Mouse (Mus musculus) ES-Bruce4 (cell line): ENCODE measurements around the gene Sgip1. TPM values are rescaled to one million over a fixed set of nuclear protein-coding genes. Genes with fewer than 3 reads are reported as not detected.

Source experiments
- H3K27ac ChIP-seq: 2 replicates; pipeline ENCODE4 v1.5.1; 2012; ENCODE audit warnings: low read length, inconsistent platforms; ENCODE audit not compliant: insufficient read depth
- H3K27me3 ChIP-seq: 2 replicates; pipeline ENCODE4 v1.6.1; 2012; ENCODE audit warnings: mild to moderate bottlenecking, low read length, inconsistent platforms; ENCODE audit not compliant: control insufficient read depth, poor library complexity, insufficient read depth, severe bottlenecking
- H3K36me3 ChIP-seq: 2 replicates; pipeline ENCODE4 v1.6.1; 2012; ENCODE audit warnings: inconsistent platforms, mild to moderate bottlenecking, low read length, moderate library complexity; ENCODE audit not compliant: control insufficient read depth, poor library complexity, insufficient read depth, severe bottlenecking
- H3K4me1 ChIP-seq: one replicate; pipeline ENCODE4 v1.8.1; 2011; ENCODE audit warnings: low read length; ENCODE audit not compliant: control insufficient read depth, insufficient read depth
- H3K4me3 ChIP-seq: 2 replicates; pipeline ENCODE4 v1.5.1; 2011; ENCODE audit warnings: low read depth, mild to moderate bottlenecking, low read length
- H3K9ac ChIP-seq: 2 replicates; pipeline ENCODE4 v1.6.1; 2012; ENCODE audit warnings: low read depth, mild to moderate bottlenecking, inconsistent platforms; ENCODE audit not compliant: poor library complexity, severe bottlenecking
- H3K9me3 ChIP-seq: replicated peaks from 2 replicates; pipeline ENCODE4 v1.6.1; 2012; ENCODE audit warnings: mild to moderate bottlenecking, low read length, inconsistent platforms; ENCODE audit not compliant: control insufficient read depth, poor library complexity, insufficient read depth, severe bottlenecking
- CTCF ChIP-seq: IDR thresholded peaks from one replicate; pipeline ENCODE4 v1.8.1; 2011; ENCODE audit warnings: low read depth, low read length
- EP300 ChIP-seq: IDR thresholded peaks from 2 replicates; pipeline ENCODE4 v1.6.1; 2011; ENCODE audit warnings: low read depth, low read length; ENCODE audit not compliant: insufficient read depth
- POLR2A ChIP-seq: IDR thresholded peaks from one replicate; pipeline ENCODE4 v1.8.1; 2011; ENCODE audit warnings: low read length; ENCODE audit not compliant: insufficient read depth
- polyA plus RNA-seq: library from polyadenylated mRNA; stranded (reverse); fragments of >200 nt; gene quantifications from 2 replicates; pipeline ENCODE4 v1.2.4, GENCODE M21; 2011; ENCODE audit warnings: low read depth; ENCODE audit not compliant: missing spikeins, insufficient read depth, insufficient read length

The Sgip1 gene
- polyA plus RNA-seq, 1 experiment: 2.9 TPM

DNA sequence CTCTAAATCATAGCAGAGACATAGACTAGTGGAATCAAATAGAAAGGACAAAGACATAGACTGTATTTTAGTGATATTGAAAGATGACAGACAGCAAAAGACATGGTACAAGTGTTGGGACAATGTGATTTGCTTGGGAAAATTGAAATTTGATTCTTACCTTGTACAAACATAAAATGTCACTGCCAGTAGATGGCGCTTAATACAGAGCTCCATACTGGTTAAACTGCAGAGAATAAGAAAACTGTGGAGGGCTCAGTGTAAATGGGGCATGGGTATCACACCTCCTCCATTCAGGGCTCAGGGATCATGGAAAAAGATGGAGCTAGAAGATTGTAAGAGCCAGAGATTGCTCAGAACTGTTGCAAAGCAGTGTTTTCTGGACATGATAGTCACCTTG is 21.6 kb upstream of the Sgip1 start:
- no peaks in the 10 kb centered on the region for H3K4me1 ChIP-seq
- no peak overlapping the region for H3K9ac ChIP-seq
- TF ChIP-seq EP300: no peak
- TF ChIP-seq POLR2A: no peak
- TF ChIP-seq CTCF: no peak
- no peaks in the 10 kb centered on the region for H3K9me3 ChIP-seq
- no peak overlapping the region for H3K4me3 ChIP-seq
- no peaks in the 10 kb centered on the region for H3K36me3 ChIP-seq
- H3K27ac ChIP-seq: no peak overlapping the region
- no peaks in the 10 kb centered on the region for H3K27me3 ChIP-seq

DNA sequence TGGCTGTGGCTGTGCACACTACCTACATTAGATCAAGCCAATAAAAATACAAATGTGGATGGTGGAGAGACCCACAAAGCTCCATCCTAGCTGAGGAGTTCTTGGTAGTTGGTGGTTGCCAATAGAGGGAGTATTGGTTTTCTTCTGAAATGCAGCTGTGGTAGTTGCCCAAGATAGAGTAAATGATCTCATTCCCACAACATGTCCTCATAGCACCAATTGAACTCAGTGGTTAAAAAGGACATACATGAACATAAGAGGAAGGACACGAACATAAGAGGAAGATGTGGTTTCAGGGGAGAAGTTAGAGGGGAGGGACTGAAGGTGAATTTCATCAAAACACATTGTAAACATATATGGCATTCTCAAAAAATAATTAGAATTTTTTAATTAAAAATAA is 21.1 kb upstream of the Sgip1 start:
- Histone ChIP-seq H3K27me3 (no peaks in the 10 kb centered on the region), H3K27ac (no peak overlapping the region), H3K36me3 (no peaks in the 10 kb centered on the region), H3K9ac (no peak overlapping the region), H3K4me1 (no peaks in the 10 kb centered on the region), H3K9me3 (no peaks in the 10 kb centered on the region), H3K4me3 (no peak overlapping the region)
- TF ChIP-seq EP300: no peak
- no peak for TF ChIP-seq CTCF
- TF ChIP-seq POLR2A: no peak

DNA sequence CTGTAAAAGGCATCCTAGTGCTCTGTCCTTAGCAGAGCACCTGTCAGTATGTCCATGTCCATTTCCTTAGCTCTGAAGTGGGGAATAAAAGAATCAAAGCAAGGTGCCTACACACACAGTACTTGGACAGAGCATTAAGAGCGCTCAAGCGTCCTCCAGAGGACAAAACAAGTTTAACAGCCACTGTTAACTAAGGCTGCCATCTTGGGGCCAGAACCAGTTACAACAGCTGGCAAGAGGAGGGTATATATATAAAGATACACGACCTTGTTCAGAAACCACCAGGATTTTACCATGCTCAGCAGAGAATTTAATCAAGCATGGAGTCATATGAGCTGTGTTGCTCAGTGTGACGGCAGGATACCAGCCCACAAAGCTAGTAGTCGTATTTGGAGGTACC is 16.7 kb upstream of the Sgip1 start:
- TF ChIP-seq CTCF (no peak), POLR2A (no peak), EP300 (no peak)
- H3K36me3 ChIP-seq: no peaks in the 10 kb centered on the region

DNA sequence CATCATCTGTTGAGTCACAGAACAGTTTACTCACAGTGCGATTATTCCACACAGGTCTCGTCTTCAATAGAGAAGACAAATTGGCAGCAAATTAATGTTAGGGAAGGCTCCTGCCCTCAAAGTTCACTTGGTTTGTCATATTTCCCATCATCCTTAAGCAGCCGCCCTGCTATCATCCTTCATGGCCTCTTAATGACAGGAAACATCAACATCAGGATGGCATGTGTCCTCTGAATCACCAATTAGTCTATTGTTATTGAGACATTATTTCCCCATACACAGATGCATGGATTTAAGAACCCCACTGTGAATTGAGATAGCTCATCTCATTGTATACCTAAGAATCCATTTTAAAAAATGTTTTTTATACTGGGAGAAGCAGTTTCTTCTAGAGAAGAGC is 10.1 kb upstream of the Sgip1 start:
- TF ChIP-seq POLR2A (no peak), EP300 (no peak), CTCF (no peak)
- no peak overlapping the region for H3K9ac ChIP-seq

More for the DNA sequence above, 16.7 kb upstream of the Sgip1 start:
- Histone ChIP-seq H3K4me3 (no peak overlapping the region), H3K9ac (no peak overlapping the region), H3K27me3 (no peaks in the 10 kb centered on the region), H3K9me3 (no peaks in the 10 kb centered on the region), H3K27ac (no peak overlapping the region), H3K4me1 (no peaks in the 10 kb centered on the region)

DNA sequence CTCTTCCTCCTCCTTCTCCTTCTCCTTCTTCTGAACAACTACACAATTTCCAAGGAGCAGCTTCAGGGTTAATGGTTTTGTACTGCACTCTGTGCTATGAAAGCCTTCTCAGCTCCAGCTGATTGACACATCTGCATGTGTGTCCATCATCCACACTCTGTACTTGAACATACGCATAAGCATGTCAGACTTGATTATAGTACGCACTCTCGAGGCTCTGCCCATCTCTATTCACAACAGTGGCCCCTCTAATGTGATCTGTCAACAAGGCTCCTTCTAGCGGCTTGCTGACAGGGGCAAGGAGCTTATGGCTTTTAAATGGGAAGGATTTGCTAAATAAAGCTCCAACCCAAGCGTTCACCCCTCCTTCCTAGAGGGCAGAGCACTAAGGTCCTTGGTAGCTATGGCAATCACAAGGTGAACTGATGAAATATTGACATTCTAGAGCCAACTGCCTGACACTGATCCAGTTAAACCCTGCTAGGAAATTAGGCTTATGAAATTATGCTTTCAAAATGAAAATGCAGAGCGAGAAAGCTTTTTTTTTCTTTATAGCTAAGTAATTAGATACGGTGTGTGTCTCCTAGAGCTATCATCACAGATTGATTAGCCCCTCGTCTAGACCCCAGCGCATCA is 7.0 kb upstream of the Sgip1 start:
- no peaks in the 10 kb centered on the region for H3K36me3 ChIP-seq
- H3K4me3 ChIP-seq: no peak overlapping the region
- no peaks in the 10 kb centered on the region for H3K27me3 ChIP-seq
- H3K4me1 ChIP-seq: no peaks in the 10 kb centered on the region
- no peak overlapping the region for H3K9ac ChIP-seq
- TF ChIP-seq EP300: no peak
- TF ChIP-seq CTCF: no peak
- no peak for TF ChIP-seq POLR2A
- H3K27ac ChIP-seq: no peak overlapping the region
- no peaks in the 10 kb centered on the region for H3K9me3 ChIP-seq

More for the DNA sequence above, 10.1 kb upstream of the Sgip1 start:
- Histone ChIP-seq H3K4me1 (no peaks in the 10 kb centered on the region), H3K27me3 (no peaks in the 10 kb centered on the region), H3K9me3 (no peaks in the 10 kb centered on the region), H3K27ac (no peak overlapping the region), H3K4me3 (no peak overlapping the region), H3K36me3 (no peaks in the 10 kb centered on the region)

DNA sequence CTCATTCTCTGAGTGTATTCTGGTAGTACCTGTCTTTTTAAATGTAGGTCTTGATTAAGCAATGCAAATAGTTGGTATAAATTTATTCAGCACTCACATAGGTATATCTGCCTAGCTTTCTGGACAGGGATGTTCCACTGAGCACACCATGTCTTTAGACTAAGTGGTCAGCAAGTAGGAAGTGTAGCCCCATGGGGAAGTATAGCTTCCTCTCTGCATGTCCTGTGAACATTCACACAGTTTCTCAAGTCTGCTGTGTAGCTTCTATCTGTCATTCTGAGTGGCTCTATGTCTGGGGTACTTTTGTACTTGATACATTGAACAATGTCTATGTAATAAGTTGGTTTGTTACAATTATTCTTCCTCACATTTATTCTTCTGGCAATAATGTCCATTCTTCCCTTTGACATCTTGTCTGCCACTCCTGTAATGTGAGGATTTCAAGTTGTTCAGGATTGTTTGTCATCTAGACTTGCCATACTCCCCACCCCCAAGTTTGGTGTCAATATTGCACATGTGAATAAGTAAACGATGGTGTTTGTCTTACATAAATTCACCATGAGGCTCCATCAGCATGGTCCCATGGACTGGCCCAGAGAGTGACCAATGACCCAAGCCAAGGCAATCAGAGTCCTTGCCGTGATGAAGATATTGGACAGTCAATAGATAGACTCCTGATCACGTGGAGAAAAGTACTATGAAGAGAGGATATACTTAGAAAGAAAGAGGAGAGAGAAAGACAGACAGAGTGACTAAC is 12.4 kb downstream of the Sgip1 start:
- Histone ChIP-seq H3K4me1 (no peaks in the 10 kb centered on the region), H3K27me3 (no peaks in the 10 kb centered on the region), H3K4me3 (no peak overlapping the region), H3K36me3 (no peaks in the 10 kb centered on the region), H3K9me3 (no peaks in the 10 kb centered on the region), H3K27ac (no peak overlapping the region), H3K9ac (no peak overlapping the region)
- no peak for TF ChIP-seq POLR2A
- no peak for TF ChIP-seq CTCF
- TF ChIP-seq EP300: no peak
